Mouse (Mus musculus): ENCODE results near the gene Sema5b.

DNA sequence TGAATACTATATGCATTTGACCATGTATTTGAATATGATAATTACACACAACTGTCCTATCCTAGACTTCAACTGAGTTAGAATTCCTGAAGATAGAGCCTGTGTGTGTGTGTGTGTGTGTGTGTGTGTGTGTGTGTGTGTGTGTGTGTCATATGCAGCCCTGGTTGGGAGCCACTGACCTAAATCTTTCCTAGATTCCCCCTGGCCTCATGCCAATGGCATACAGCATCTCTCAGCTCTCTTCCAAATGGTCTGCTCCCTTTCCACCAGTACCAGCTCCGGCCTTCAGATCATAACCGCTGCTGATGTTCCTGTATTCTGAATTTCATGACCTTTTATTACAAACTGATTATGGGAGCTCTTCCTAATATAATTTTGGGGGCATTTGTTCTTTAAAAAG, 8.4 kb downstream of the Sema5b start:
- TF ChIP-seq CTCF (IDR thresholded peaks at IDR 0.05; ENCODE audit: low read depth, low read length) = no peak
- no peak for TF ChIP-seq POLR2A (IDR thresholded peaks at IDR 0.05; ENCODE audit: borderline replicate concordance, low read depth, low read length)
